Mouse (Mus musculus) megakaryocyte, embryonic 14.5 days (primary cell): ENCODE measurements around the gene Lgr6.

Experiments used
- FLI1 ChIP-seq: IDR thresholded peaks from 2 replicates; pipeline ENCODE4 v1.6.1; 2012; ENCODE audit warnings: low read length, inconsistent platforms, mixed read lengths
- GATA1 ChIP-seq: IDR thresholded peaks from 3 replicates; pipeline ENCODE4 v1.6.1; 2012; ENCODE audit warnings: mixed read lengths, low read length, inconsistent platforms, borderline replicate concordance

DNA sequence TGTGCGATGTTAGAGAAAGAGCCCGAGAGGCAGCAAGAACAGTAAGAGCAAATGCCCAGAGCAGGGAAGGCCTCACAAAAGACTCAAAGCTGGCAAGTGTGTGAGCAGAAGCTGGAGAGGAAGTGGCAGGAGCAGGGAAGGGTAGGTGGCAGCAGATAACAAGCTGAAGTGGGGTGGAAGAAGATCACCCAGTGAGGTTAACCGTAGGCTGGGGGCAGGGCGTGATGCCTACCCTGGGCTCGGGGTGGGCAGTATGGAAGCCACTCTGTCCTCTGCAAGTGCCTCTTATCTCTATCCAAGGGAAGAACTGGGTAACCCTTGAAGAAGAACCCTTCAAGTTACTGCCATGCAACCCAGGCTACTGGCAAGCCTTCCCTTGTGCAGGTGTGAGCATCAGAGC, 68.8 kb downstream of the Lgr6 start:
- TF ChIP-seq GATA1 (no peak), FLI1 (no peak)
